Mouse (Mus musculus): ENCODE measurements around the gene Mrpl22. TPM values are rescaled to one million over a fixed set of nuclear protein-coding genes. Genes with fewer than 3 reads are reported as not detected.

Mrpl22 gene
- 10 to 100 TPM; 28.3 to 34.8 TPM for total RNA-seq (2021)

GRCm38 (mm10) chr11:58171459-58172091, at the start of gene Mrpl22:
Gene Mrpl22, plus strand, starts transcription at chr11:58171661.
- DNase-seq (ENCODE audit: extremely low spot score in 1 of 2, low spot score in 1 of 2) = peak; percentile 87 to 96

GRCm38 (mm10) chr11:58123711-58124110, 47.8 kb upstream of the Mrpl22 start:
- no peak for DNase-seq (ENCODE audit: extremely low spot score in 1 of 2, low spot score in 1 of 2)

- DNase-seq (ENCODE audit: extremely low spot score in 1 of 2, low spot score in 1 of 2) = no peak
Measured at GRCm38 (mm10) chr11:58125021-58125420, 46.4 kb upstream of the Mrpl22 start.

GRCm38 (mm10) chr11:58126397-58127160, 44.9 kb upstream of the Mrpl22 start:
- DNase-seq (ENCODE audit: extremely low spot score in 1 of 2, low spot score in 1 of 2) = no peak

- DNase-seq (ENCODE audit: extremely low spot score in 1 of 2, low spot score in 1 of 2) = no peak
Measured at GRCm38 (mm10) chr11:58127544-58127943, 43.9 kb upstream of the Mrpl22 start.

- DNase-seq (ENCODE audit: extremely low spot score in 1 of 2, low spot score in 1 of 2) = no peak
Measured at GRCm38 (mm10) chr11:58129302-58129843, 42.1 kb upstream of the Mrpl22 start.

GRCm38 (mm10) chr11:58132026-58132425, 39.4 kb upstream of the Mrpl22 start:
- no peak for DNase-seq (ENCODE audit: extremely low spot score in 1 of 2, low spot score in 1 of 2)

- DNase-seq (ENCODE audit: extremely low spot score in 1 of 2, low spot score in 1 of 2) = no peak
Measured at GRCm38 (mm10) chr11:58134869-58135268, 36.6 kb upstream of the Mrpl22 start.

- DNase-seq (ENCODE audit: extremely low spot score in 1 of 2, low spot score in 1 of 2) = no peak
Measured at GRCm38 (mm10) chr11:58135296-58135695, 36.2 kb upstream of the Mrpl22 start.

- no peak for DNase-seq (ENCODE audit: extremely low spot score in 1 of 2, low spot score in 1 of 2)
Measured at GRCm38 (mm10) chr11:58136677-58137076, 34.8 kb upstream of the Mrpl22 start.

- DNase-seq (ENCODE audit: extremely low spot score in 1 of 2, low spot score in 1 of 2) = no peak
Measured at GRCm38 (mm10) chr11:58138821-58139220, 32.6 kb upstream of the Mrpl22 start.

- no peak for DNase-seq (ENCODE audit: extremely low spot score in 1 of 2, low spot score in 1 of 2)
Measured at GRCm38 (mm10) chr11:58139466-58139865, 32.0 kb upstream of the Mrpl22 start.

GRCm38 (mm10) chr11:58143704-58144426, 27.6 kb upstream of the Mrpl22 start:
- DNase-seq (ENCODE audit: extremely low spot score in 1 of 2, low spot score in 1 of 2) = peak in 1 of 2 experiments; percentile 14

- DNase-seq (ENCODE audit: extremely low spot score in 1 of 2, low spot score in 1 of 2) = no peak
Measured at GRCm38 (mm10) chr11:58146241-58146640, 25.2 kb upstream of the Mrpl22 start.

- DNase-seq (ENCODE audit: extremely low spot score in 1 of 2, low spot score in 1 of 2) = no peak
Measured at GRCm38 (mm10) chr11:58155458-58155857, 16.0 kb upstream of the Mrpl22 start.

GRCm38 (mm10) chr11:58156871-58157270, 14.6 kb upstream of the Mrpl22 start:
- no peak for DNase-seq (ENCODE audit: extremely low spot score in 1 of 2, low spot score in 1 of 2)

- no peak for DNase-seq (ENCODE audit: extremely low spot score in 1 of 2, low spot score in 1 of 2)
Measured at GRCm38 (mm10) chr11:58165072-58165471, 6.4 kb upstream of the Mrpl22 start.

GRCm38 (mm10) chr11:58167822-58168166, 3.7 kb upstream of the Mrpl22 start:
- no peak for DNase-seq (ENCODE audit: extremely low spot score in 1 of 2, low spot score in 1 of 2)

GRCm38 (mm10) chr11:58168167-58168915, 3.1 kb upstream of the Mrpl22 start, which contains the start of gene Gemin5:
Gene Gemin5, minus strand, starts transcription at chr11:58168539.
- DNase-seq (ENCODE audit: extremely low spot score in 1 of 2, low spot score in 1 of 2) = peak; percentile 75 to 78

- DNase-seq (ENCODE audit: extremely low spot score in 1 of 2, low spot score in 1 of 2) = no peak
Measured at GRCm38 (mm10) chr11:58169666-58170065, 1.8 kb upstream of the Mrpl22 start.

Measured in layer of hippocampus, postnatal 25 days (tissue).